ENCODE assay signal across 11 mouse cellular contexts in the genomic region with DNA sequence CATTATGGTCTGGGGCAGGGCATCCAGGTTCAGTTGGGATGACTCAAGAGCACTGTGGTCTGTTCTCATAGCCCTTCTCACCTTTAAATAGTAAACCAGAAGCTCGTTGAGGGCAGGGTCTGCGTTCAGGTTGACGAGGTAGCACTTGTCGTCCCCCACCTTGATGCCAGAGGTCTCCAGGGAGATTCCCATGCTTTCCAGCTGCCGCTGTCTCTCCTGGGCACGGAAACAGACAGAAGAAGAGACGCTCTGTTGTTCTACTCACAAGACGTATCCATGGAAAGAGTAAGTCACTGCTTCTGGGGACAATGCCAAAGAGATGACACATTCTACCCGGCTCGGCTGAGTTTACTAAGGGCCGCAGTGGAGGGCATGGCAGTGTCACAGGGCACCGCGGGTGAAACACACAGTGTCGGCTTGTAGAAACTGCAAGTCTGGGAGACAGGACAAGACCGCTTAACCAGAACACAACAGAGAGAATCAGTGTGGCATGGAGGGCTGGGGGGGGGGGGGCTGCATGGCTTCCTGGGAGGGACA.
DNase-seq lines count a peak whose midpoint lies in the region; ATAC-seq and TF ChIP-seq lines count a peak whose summit lies in the region.
"Had no signal": no experiment of that assay in that cellular context is flagged by ENCODE, and none has a peak within 500 bp of the region (broad histone marks: within the 10 kb centered on the region; RNA-seq: fewer than 3 reads in every experiment).

No protein-coding gene starts in this region.

- peak overlapping the region in 1 of 2 experiments; percentile 31; a peak in 1 of 4 replicates for H3K27ac ChIP-seq in heart, embryonic 14.5 days (replicated peaks in 1 of 2; ENCODE audit: control insufficient read depth in 1 of 2, insufficient read depth in 1 of 2, low read depth in 2 of 2, low read length in 2 of 2)
- H3K27ac ChIP-seq in left cerebral cortex, adult 2 months = no peak overlapping the region
- H3K27ac ChIP-seq in hindbrain, embryonic 14.5 days = no peak overlapping the region
- H3K27ac ChIP-seq: forebrain, embryonic 10.5 days; hindbrain, embryonic 12.5 days; kidney, postnatal 0 days had no signal

- TF ChIP-seq CTCF in left cerebral cortex, adult 2 months (IDR thresholded peaks at IDR 0.05) = no peak

- H3K36me3 ChIP-seq in heart, embryonic 14.5 days (ENCODE audit: control insufficient read depth, insufficient read depth, low read length) = peaks cover 95% of the 10 kb centered on the region
- peaks cover 3% of the 10 kb centered on the region for H3K36me3 ChIP-seq in myocyte (ENCODE audit: control insufficient read depth, insufficient read depth)
- H3K36me3 ChIP-seq in hindbrain, embryonic 14.5 days (replicated peaks; ENCODE audit: control insufficient read depth, insufficient read depth) = peaks cover 39% of the 10 kb centered on the region

- peak; percentile 29 for DNase-seq in layer of hippocampus, adult 11-12 months (ENCODE audit: low spot score)
- DNase-seq in layer of hippocampus, adult 18-20 months (ENCODE audit: low spot score in 2 of 2) = no peak
- peak; percentile 72 for DNase-seq in adrenal gland, adult 8-10 months
- no peak for DNase-seq in left cerebral cortex, adult 2 months (ENCODE audit: extremely low spot score in 1 of 2, low spot score in 2 of 2)
- DNase-seq in hindbrain, embryonic 14.5 days (ENCODE audit: low spot score) = no peak
- DNase-seq in right cerebral cortex, adult 2 months (ENCODE audit: low spot score in 2 of 2) = no peak

- H3K4me1 ChIP-seq in heart, embryonic 14.5 days (ENCODE audit: control insufficient read depth in 2 of 2, insufficient read depth in 2 of 2, low read length in 2 of 2) = peaks cover 7% of the 10 kb centered on the region in 2 experiments
- no peaks in the 10 kb centered on the region for H3K4me1 ChIP-seq in hindbrain, embryonic 14.5 days (replicated peaks; ENCODE audit: control insufficient read depth, insufficient read depth, low read length)
- H3K4me1 ChIP-seq: forebrain, embryonic 10.5 days; hindbrain, embryonic 12.5 days had no signal

- no peak overlapping the region for H3K9ac ChIP-seq in heart, embryonic 14.5 days (ENCODE audit: low read length)
- H3K9ac ChIP-seq in hindbrain, embryonic 14.5 days = no peak overlapping the region
- H3K9ac ChIP-seq: hindbrain, embryonic 12.5 days had no signal

- H3ac ChIP-seq in myocyte (ENCODE audit: control insufficient read depth, insufficient read length) = no peak overlapping the region

- H3K27me3 ChIP-seq in heart, embryonic 14.5 days (ENCODE audit: control insufficient read depth, insufficient read depth, low read length) = no peaks in the 10 kb centered on the region
- H3K27me3 ChIP-seq in myocyte (ENCODE audit: control insufficient read depth, insufficient read depth, insufficient read length) = no peaks in the 10 kb centered on the region
- H3K27me3 ChIP-seq in hindbrain, embryonic 14.5 days (ENCODE audit: control insufficient read depth, insufficient read depth, low read length) = no peaks in the 10 kb centered on the region
- H3K27me3 ChIP-seq: hindbrain, embryonic 12.5 days had no signal

- no peaks in the 10 kb centered on the region for H3K79me2 ChIP-seq in myocyte (ENCODE audit: control insufficient read depth, insufficient read depth)

- intact Hi-C loops in left cerebral cortex, adult 2 months (cut with DNase I) = no loop called here

- no peaks in the 10 kb centered on the region for H3K9me3 ChIP-seq in heart, embryonic 14.5 days (ENCODE audit: control insufficient read depth, low read length)
- no peaks in the 10 kb centered on the region for H3K9me3 ChIP-seq in hindbrain, embryonic 14.5 days (ENCODE audit: control insufficient read depth, low read length)
- H3K9me3 ChIP-seq: forebrain, embryonic 10.5 days; hindbrain, embryonic 12.5 days had no signal

- H3K4me3 ChIP-seq in heart, embryonic 14.5 days (ENCODE audit: control insufficient read depth in 1 of 2, insufficient read depth in 1 of 2, low read depth in 1 of 2, low read length in 2 of 2) = no peak overlapping the region
- no peak overlapping the region for H3K4me3 ChIP-seq in myocyte
- no peak overlapping the region for H3K4me3 ChIP-seq in left cerebral cortex, adult 2 months
- no peak overlapping the region for H3K4me3 ChIP-seq in hindbrain, embryonic 14.5 days (replicated peaks; ENCODE audit: low read length)
- H3K4me3 ChIP-seq: forebrain, embryonic 10.5 days; hindbrain, embryonic 12.5 days had no signal

- no peak for TF ChIP-seq POLR2A in myocyte (IDR thresholded peaks at IDR 0.05; ENCODE audit: insufficient read length, low read depth)

- H3K4me2 ChIP-seq in heart, embryonic 14.5 days (ENCODE audit: low read length) = no peak overlapping the region
- peak overlapping the region; percentile 12 for H3K4me2 ChIP-seq in myocyte (ENCODE audit: low read depth)
- H3K4me2 ChIP-seq in hindbrain, embryonic 14.5 days (replicated peaks) = no peak overlapping the region
- H3K4me2 ChIP-seq: hindbrain, embryonic 12.5 days had no signal

- WGBS in heart, embryonic 14.5 days = 73% methylated on average over 15 of the region's 15 CpGs
- 87% methylated on average over 15 of the region's 15 CpGs for WGBS in hindbrain, embryonic 14.5 days

- peak; percentile 41; the same call in 1 of the 2 replicates for ATAC-seq in heart, embryonic 14.5 days (ENCODE audit: insufficient number of reproducible peaks, insufficient read depth, low FRiP score, low read depth)
- ATAC-seq in hindbrain, embryonic 14.5 days (ENCODE audit: low FRiP score) = no peak

TF ChIP-seq in myocyte, 11 proteins besides CTCF, POLR2A, EP300 and RAD21:
- TF ChIP-seq E2F4 (IDR thresholded peaks at IDR 0.05; ENCODE audit: insufficient read depth) (no peak), TCF12 (IDR thresholded peaks at IDR 0.05; ENCODE audit: insufficient read depth, poor library complexity, severe bottlenecking) (peak; percentile 18), USF1 (IDR thresholded peaks at IDR 0.05; ENCODE audit: low read depth) (no peak), MAX (IDR thresholded peaks at IDR 0.05; ENCODE audit: low read depth) (no peak), MYOD1 (IDR thresholded peaks at IDR 0.05; ENCODE audit: control insufficient read depth in 1 of 3, insufficient read length in 2 of 3, low read depth in 2 of 3) (peak; percentile 62 to 85 (median 81)), REST (IDR thresholded peaks at IDR 0.05; ENCODE audit: insufficient read depth, insufficient read length) (no peak)

Comparison
In these comparisons a context has a peak if more than half of its experiments do, and no peak if none do; other contexts are left out.
1. DNase-seq: peak in layer of hippocampus, adult 11-12 months (single experiment) and adrenal gland, adult 8-10 months (single experiment); none in layer of hippocampus, adult 18-20 months (0 of 2), left cerebral cortex, adult 2 months (0 of 2), hindbrain, embryonic 14.5 days (single experiment) and right cerebral cortex, adult 2 months (0 of 2).